Mouse (Mus musculus): ENCODE measurements around the gene Slc15a5. TPM values are rescaled to one million over a fixed set of nuclear protein-coding genes. Genes with fewer than 3 reads are reported as not detected.

The Slc15a5 gene
- polyA plus RNA-seq, 2 experiments: not detected

- DNase-seq (ENCODE audit: low read depth in 3 of 3, low spot score in 3 of 3): no peak
- Histone ChIP-seq H3K27ac (no peak overlapping the region), H3K4me3 (ENCODE audit: insufficient read depth in 1 of 2, low read depth in 2 of 2, low read length in 2 of 2) (no peak overlapping the region), H3K9me3 (ENCODE audit: control insufficient read depth, low read length) (no peaks in the 10 kb centered on the region), H3K4me2 (ENCODE audit: low read depth) (no peak overlapping the region), H3K36me3 (replicated peaks; ENCODE audit: control insufficient read depth, insufficient read depth, low read depth) (no peaks in the 10 kb centered on the region), H3K4me1 (replicated peaks; ENCODE audit: control insufficient read depth in 2 of 2, insufficient read depth in 2 of 2, low read length in 1 of 2) (0 out of 4 replicates have a peak, but pooled peaks cover 0 to 2% of the 10 kb centered on the region in 2 experiments), H3K9ac (replicated peaks) (no peak overlapping the region), H3K27me3 (ENCODE audit: control insufficient read depth, insufficient read depth, low read length) (no peaks in the 10 kb centered on the region)
- 59% methylated on average over 8 of the region's 8 CpGs for WGBS (ENCODE audit: insufficient replicate concordance)
- ATAC-seq (ENCODE audit: insufficient read depth): no peak
- TF ChIP-seq EP300 (IDR thresholded peaks at IDR 0.05; ENCODE audit: low read depth) (no peak), CTCF (IDR thresholded peaks at IDR 0.05; ENCODE audit: low read depth) (no peak)
These were observed 144.4 kb downstream of the Slc15a5 start for GRCm38 (mm10) chr6:137935341-137935740.

- Histone ChIP-seq H3K27ac (no peak overlapping the region), H3K4me2 (ENCODE audit: low read depth) (no peak overlapping the region), H3K4me3 (ENCODE audit: insufficient read depth in 1 of 2, low read depth in 2 of 2, low read length in 2 of 2) (no peak overlapping the region), H3K9me3 (ENCODE audit: control insufficient read depth, low read length) (no peaks in the 10 kb centered on the region), H3K36me3 (replicated peaks; ENCODE audit: control insufficient read depth, insufficient read depth, low read depth) (no peaks in the 10 kb centered on the region), H3K9ac (replicated peaks) (no peak overlapping the region), H3K27me3 (ENCODE audit: control insufficient read depth, insufficient read depth, low read length) (no peaks in the 10 kb centered on the region), H3K4me1 (replicated peaks; ENCODE audit: control insufficient read depth in 2 of 2, insufficient read depth in 2 of 2, low read length in 1 of 2) (0 out of 4 replicates have a peak, but pooled peaks cover 0 to 2% of the 10 kb centered on the region in 2 experiments)
- ATAC-seq (ENCODE audit: insufficient read depth): no peak
- TF ChIP-seq CTCF (IDR thresholded peaks at IDR 0.05; ENCODE audit: low read depth) (no peak), EP300 (IDR thresholded peaks at IDR 0.05; ENCODE audit: low read depth) (no peak)
- DNase-seq (ENCODE audit: low read depth in 3 of 3, low spot score in 3 of 3): no peak
- 67% methylated on average over 3 of the region's 3 CpGs for WGBS (ENCODE audit: insufficient replicate concordance)
These were observed 145.0 kb downstream of the Slc15a5 start for GRCm38 (mm10) chr6:137934545-137935298.

Other genes starting within 250 kb of the Slc15a5 start
- gene Mgst1, start 60.4 kb upstream of the Slc15a5 start, polyA plus RNA-seq (2012; rRNA removed): 84.8 and 111 TPM in 2 replicates
- 291 and 292 TPM in 2 replicates for gene Mgst1, start 60.4 kb upstream of the Slc15a5 start, polyA plus RNA-seq (2014; fragmentation: Nextera tagmentation; extraction: Ambion mirVana)